Mouse (Mus musculus): ENCODE measurements around the gene Scgb1a1.
"Not testable (repeated sequence)": the region's sequence is repeated elsewhere in the genome, so short reads cannot be mapped to it uniquely, and the experiment has no call there.

The Scgb1a1 gene

GRCm38 (mm10) chr19:9087821-9088220 is at the start of gene Scgb1a1:
TSS of gene Scgb1a1 (minus strand) at chr19:9087958.
- no peak for DNase-seq (ENCODE audit: low spot score)

- no peak for DNase-seq (ENCODE audit: low spot score)
Observed at GRCm38 (mm10) chr19:9137159-9137558, 49.4 kb upstream of the Scgb1a1 start.

GRCm38 (mm10) chr19:9135512-9136331 is 48.0 kb upstream of the Scgb1a1 start, which contains the start of gene Asrgl1:
TSS of gene Asrgl1 (minus strand) at chr19:9135636.
- peak; percentile 91 for DNase-seq (ENCODE audit: low spot score)

GRCm38 (mm10) chr19:9134746-9135511 is 47.2 kb upstream of the Scgb1a1 start:
- DNase-seq (ENCODE audit: low spot score): no peak

GRCm38 (mm10) chr19:9129996-9130395 is 42.2 kb upstream of the Scgb1a1 start:
- peak; percentile 47 for DNase-seq (ENCODE audit: low spot score)

GRCm38 (mm10) chr19:9128499-9129194 is 40.9 kb upstream of the Scgb1a1 start:
- DNase-seq (ENCODE audit: low spot score): no peak

- DNase-seq (ENCODE audit: low spot score): not testable (repeated sequence)
Observed at GRCm38 (mm10) chr19:9123986-9124385, 36.2 kb upstream of the Scgb1a1 start.

- DNase-seq (ENCODE audit: low spot score): no peak
Observed at GRCm38 (mm10) chr19:9122390-9122789, 34.6 kb upstream of the Scgb1a1 start.

- no peak for DNase-seq (ENCODE audit: low spot score)
Observed at GRCm38 (mm10) chr19:9119655-9120425, 32.1 kb upstream of the Scgb1a1 start.

GRCm38 (mm10) chr19:9117275-9117674 is 29.5 kb upstream of the Scgb1a1 start:
- DNase-seq (ENCODE audit: low spot score): no peak

GRCm38 (mm10) chr19:9116268-9116667 is 28.5 kb upstream of the Scgb1a1 start:
- no peak for DNase-seq (ENCODE audit: low spot score)

- DNase-seq (ENCODE audit: low spot score): no peak
Observed at GRCm38 (mm10) chr19:9112043-9112442, 24.3 kb upstream of the Scgb1a1 start.

GRCm38 (mm10) chr19:9110182-9110869 is 22.6 kb upstream of the Scgb1a1 start:
- peak; percentile 82 for DNase-seq (ENCODE audit: low spot score)

- no peak for DNase-seq (ENCODE audit: low spot score)
Observed at GRCm38 (mm10) chr19:9108536-9108935, 20.8 kb upstream of the Scgb1a1 start.

GRCm38 (mm10) chr19:9107379-9107755 is 19.6 kb upstream of the Scgb1a1 start:
- no peak for DNase-seq (ENCODE audit: low spot score)

GRCm38 (mm10) chr19:9106751-9107378 is 19.1 kb upstream of the Scgb1a1 start:
- no peak for DNase-seq (ENCODE audit: low spot score)

GRCm38 (mm10) chr19:9106096-9106495 is 18.3 kb upstream of the Scgb1a1 start:
- DNase-seq (ENCODE audit: low spot score): no peak

- no peak for DNase-seq (ENCODE audit: low spot score)
Observed at GRCm38 (mm10) chr19:9105101-9105685, 17.4 kb upstream of the Scgb1a1 start.

- DNase-seq (ENCODE audit: low spot score): no peak
Observed at GRCm38 (mm10) chr19:9103986-9104385, 16.2 kb upstream of the Scgb1a1 start.

- no peak for DNase-seq (ENCODE audit: low spot score)
Observed at GRCm38 (mm10) chr19:9101062-9101457, 13.3 kb upstream of the Scgb1a1 start.

Data from adipocyte (in vitro differentiated cells).